Mouse (Mus musculus): Measurements from ENCODE around the gene Rsph3b. TPM values are rescaled to one million over a fixed set of nuclear protein-coding genes. Genes with fewer than 3 reads are reported as not detected.

Rsph3b gene
- total and polyA plus RNA-seq, 2 experiments from 2014 or later, result 27.4 to 56.4 TPM

- ATAC-seq (no peak), DNase-seq (ENCODE audit: low spot score) (no peak)
- H3K4me2 ChIP-seq (ENCODE audit: low read depth, low read length), result no peak overlapping the region
- H3K4me3 ChIP-seq (ENCODE audit: low read length), result no peak overlapping the region
- H3K4me1 ChIP-seq (ENCODE audit: insufficient read depth, low read length), result peaks cover 14% of the 10 kb centered on the region; the same call in 1 of the 2 replicates
- no peak for TF ChIP-seq CTCF (IDR thresholded peaks at IDR 0.05; ENCODE audit: low read depth)
- 87% methylated on average over 6 of the region's 6 CpGs for WGBS
- H3K27me3 ChIP-seq (ENCODE audit: insufficient read depth, low read length), result no peaks in the 10 kb centered on the region
- no peaks in the 10 kb centered on the region for H3K9me3 ChIP-seq (ENCODE audit: low read length)
- H3K9ac ChIP-seq (replicated peaks; ENCODE audit: low read length), result no peak overlapping the region
- no peak overlapping the region for H3K27ac ChIP-seq
- H3K36me3 ChIP-seq (ENCODE audit: insufficient read depth, low read length), result no peaks in the 10 kb centered on the region
Observed at GRCm38 (mm10) chr17:6863521-6863920, 85.0 kb downstream of the Rsph3b start.

GRCm38 (mm10) chr17:6862040-6862780, 86.3 kb downstream of the Rsph3b start:
- H3K27me3 ChIP-seq (ENCODE audit: insufficient read depth, low read length), result no peaks in the 10 kb centered on the region
- 29% methylated on average over 12 of the region's 12 CpGs for WGBS
- peaks cover 14% of the 10 kb centered on the region; the same call in 1 of the 2 replicates for H3K4me1 ChIP-seq (ENCODE audit: insufficient read depth, low read length)
- H3K36me3 ChIP-seq (ENCODE audit: insufficient read depth, low read length), result no peaks in the 10 kb centered on the region
- H3K4me2 ChIP-seq (ENCODE audit: low read depth, low read length), result peak overlapping the region; percentile 46
- no peaks in the 10 kb centered on the region for H3K9me3 ChIP-seq (ENCODE audit: low read length)
- peak overlapping the region; percentile 69; the same call in 1 of the 2 replicates for H3K27ac ChIP-seq
- DNase-seq (ENCODE audit: low spot score), result peak; percentile 8
- no peak for ATAC-seq
- TF ChIP-seq CTCF (IDR thresholded peaks at IDR 0.05; ENCODE audit: low read depth), result no peak
- no peak overlapping the region for H3K4me3 ChIP-seq (ENCODE audit: low read length)
- no peak overlapping the region for H3K9ac ChIP-seq (replicated peaks; ENCODE audit: low read length)

GRCm38 (mm10) chr17:6861181-6862039, 87.1 kb downstream of the Rsph3b start:
- H3K4me1 ChIP-seq (ENCODE audit: insufficient read depth, low read length), result peaks cover 14% of the 10 kb centered on the region; the same call in 1 of the 2 replicates
- DNase-seq (ENCODE audit: low spot score) (peak; percentile 84), ATAC-seq (peak; percentile 92)
- H3K9ac ChIP-seq (replicated peaks; ENCODE audit: low read length), result no peak overlapping the region
- peak overlapping the region; percentile 69 for H3K27ac ChIP-seq
- no peak overlapping the region for H3K4me3 ChIP-seq (ENCODE audit: low read length)
- no peaks in the 10 kb centered on the region for H3K36me3 ChIP-seq (ENCODE audit: insufficient read depth, low read length)
- WGBS, result 3% methylated on average over 28 of the region's 28 CpGs
- no peaks in the 10 kb centered on the region for H3K9me3 ChIP-seq (ENCODE audit: low read length)
- H3K27me3 ChIP-seq (ENCODE audit: insufficient read depth, low read length), result no peaks in the 10 kb centered on the region
- H3K4me2 ChIP-seq (ENCODE audit: low read depth, low read length), result peak overlapping the region; percentile 46
- 0 out of 2 replicates have a peak, but pooled peaks have one; percentile 4 for TF ChIP-seq CTCF (IDR thresholded peaks at IDR 0.05; ENCODE audit: low read depth)

- Histone ChIP-seq H3K9ac (replicated peaks; ENCODE audit: low read length) (no peak overlapping the region), H3K4me3 (ENCODE audit: low read length) (no peak overlapping the region), H3K36me3 (ENCODE audit: insufficient read depth, low read length) (no peaks in the 10 kb centered on the region), H3K27me3 (ENCODE audit: insufficient read depth, low read length) (no peaks in the 10 kb centered on the region), H3K9me3 (ENCODE audit: low read length) (no peaks in the 10 kb centered on the region), H3K27ac (peak overlapping the region; percentile 69), H3K4me1 (ENCODE audit: insufficient read depth, low read length) (peaks cover 14% of the 10 kb centered on the region; the same call in 1 of the 2 replicates), H3K4me2 (ENCODE audit: low read depth, low read length) (no peak overlapping the region)
- no peak for TF ChIP-seq CTCF (IDR thresholded peaks at IDR 0.05; ENCODE audit: low read depth)
- 19% methylated on average over 12 of the region's 12 CpGs for WGBS
- DNase-seq (ENCODE audit: low spot score), result peak; percentile 62
- ATAC-seq, result peak; percentile 39; the same call in 1 of the 2 replicates
Observed at GRCm38 (mm10) chr17:6860491-6860897, 88.0 kb downstream of the Rsph3b start.

GRCm38 (mm10) chr17:6860067-6860466, 88.4 kb downstream of the Rsph3b start:
- ATAC-seq, result no peak
- H3K36me3 ChIP-seq (ENCODE audit: insufficient read depth, low read length), result no peaks in the 10 kb centered on the region
- peaks cover 14% of the 10 kb centered on the region; the same call in 1 of the 2 replicates for H3K4me1 ChIP-seq (ENCODE audit: insufficient read depth, low read length)
- H3K27me3 ChIP-seq (ENCODE audit: insufficient read depth, low read length), result no peaks in the 10 kb centered on the region
- DNase-seq (ENCODE audit: low spot score), result peak; percentile 6
- peak overlapping the region; percentile 69 for H3K27ac ChIP-seq
- no peak overlapping the region for H3K9ac ChIP-seq (replicated peaks; ENCODE audit: low read length)
- H3K4me3 ChIP-seq (ENCODE audit: low read length), result no peak overlapping the region
- 26% methylated on average over 4 of the region's 4 CpGs for WGBS
- no peak for TF ChIP-seq CTCF (IDR thresholded peaks at IDR 0.05; ENCODE audit: low read depth)
- no peak overlapping the region for H3K4me2 ChIP-seq (ENCODE audit: low read depth, low read length)
- no peaks in the 10 kb centered on the region for H3K9me3 ChIP-seq (ENCODE audit: low read length)

Small RNA genes within 50 kb of the gene (microRNA-seq; reads per million reads assigned to microRNA genes)
- 0 reads per million in 2 experiments for gene Mir692-1

Other genes starting within 250 kb of the Rsph3b start
- gene Ezr, start 165.9 kb downstream of the Rsph3b start, total RNA-seq (2014; rRNA removed), result 44.7 and 52.6 TPM in 2 replicates
- 62.4 and 72.7 TPM in 2 replicates for gene Ezr, start 165.9 kb downstream of the Rsph3b start, polyA plus RNA-seq (2015; fragmentation: Nextera tagmentation; extraction: Ambion mirVana)
- 38.2 and 40.7 TPM in 2 replicates for gene Tagap1, start 12.5 kb upstream of the Rsph3b start, total RNA-seq (2014; rRNA removed)
- gene Tagap1, start 12.5 kb upstream of the Rsph3b start, polyA plus RNA-seq (2015; fragmentation: Nextera tagmentation; extraction: Ambion mirVana), result 49.7 and 52.7 TPM in 2 replicates
- 12.5 and 24.9 TPM in 2 replicates for gene Rnaset2b, start 22.0 kb upstream of the Rsph3b start, total RNA-seq (2014; rRNA removed)
- 150 and 167 TPM in 2 replicates for gene Rnaset2b, start 22.0 kb upstream of the Rsph3b start, polyA plus RNA-seq (2015; fragmentation: Nextera tagmentation; extraction: Ambion mirVana)
- 6.1 and 7.2 TPM in 2 replicates for gene Gm49721, start 30.2 kb upstream of the Rsph3b start, total RNA-seq (2014; rRNA removed)
- 0.54 TPM in 1 of 2 replicates, not detected in the other for gene Gm49721, start 30.2 kb upstream of the Rsph3b start, polyA plus RNA-seq (2015; fragmentation: Nextera tagmentation; extraction: Ambion mirVana)
- gene Gm1604a, start 76.9 kb upstream of the Rsph3b start, total RNA-seq (2014; rRNA removed), result not detected in 2 replicates
- gene Gm1604a, start 76.9 kb upstream of the Rsph3b start, polyA plus RNA-seq (2015; fragmentation: Nextera tagmentation; extraction: Ambion mirVana), result 0.20 and 0.44 TPM in 2 replicates
- gene Rps6ka2, start 221.4 kb upstream of the Rsph3b start, total RNA-seq (2014; rRNA removed), result 32.7 and 38.9 TPM in 2 replicates
- 14.0 and 15.4 TPM in 2 replicates for gene Rps6ka2, start 221.4 kb upstream of the Rsph3b start, polyA plus RNA-seq (2015; fragmentation: Nextera tagmentation; extraction: Ambion mirVana)